Mouse (Mus musculus) right cerebral cortex, postnatal 4 days (tissue): ENCODE results near the gene Cyp2u1.

Experiments
- DNase-seq: peaks from one replicate; pipeline ENCODE4 v3.0.0-alpha.2; 2022

Cyp2u1 gene

DNA sequence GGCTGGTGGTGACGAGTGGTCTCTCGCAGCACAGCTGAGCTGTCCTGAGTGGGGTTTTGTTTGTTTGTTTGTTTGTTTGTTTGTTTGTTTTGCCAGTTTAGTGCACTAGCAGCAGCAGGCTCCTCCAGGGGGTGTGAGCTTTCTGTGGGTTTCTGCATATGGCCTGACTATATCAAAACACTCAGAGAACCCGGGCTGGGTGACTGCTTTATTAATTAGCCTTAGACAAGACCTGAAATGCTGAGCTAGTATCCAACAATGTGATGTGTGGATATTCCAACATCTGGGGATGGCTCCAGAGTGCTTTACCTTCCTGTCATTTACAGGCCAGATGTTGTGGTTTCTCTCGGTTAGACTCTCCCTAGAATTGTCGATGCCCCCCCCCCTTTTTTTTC lies 290 bp upstream of the Cyp2u1 start:
- DNase-seq: no peak

DNA sequence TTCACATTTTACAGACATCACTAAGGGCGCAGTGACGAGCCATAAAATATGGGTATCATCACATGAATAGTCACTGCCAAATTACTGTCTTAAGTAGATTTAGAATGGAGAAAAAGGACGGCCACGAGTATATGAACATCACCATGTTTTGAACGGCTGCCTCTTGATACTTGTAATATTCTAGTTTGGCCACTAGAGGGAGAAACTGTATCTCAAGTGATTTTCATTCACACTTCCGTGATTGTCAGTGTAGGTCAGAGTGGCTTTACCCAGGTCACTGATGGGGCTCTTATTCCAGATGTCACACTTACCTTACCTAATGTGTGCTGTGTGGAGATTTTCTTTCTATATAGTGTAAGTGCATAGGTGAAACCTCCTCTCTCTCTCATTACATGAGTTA lies 3.1 kb downstream of the Cyp2u1 start:
- no peak for DNase-seq

DNA sequence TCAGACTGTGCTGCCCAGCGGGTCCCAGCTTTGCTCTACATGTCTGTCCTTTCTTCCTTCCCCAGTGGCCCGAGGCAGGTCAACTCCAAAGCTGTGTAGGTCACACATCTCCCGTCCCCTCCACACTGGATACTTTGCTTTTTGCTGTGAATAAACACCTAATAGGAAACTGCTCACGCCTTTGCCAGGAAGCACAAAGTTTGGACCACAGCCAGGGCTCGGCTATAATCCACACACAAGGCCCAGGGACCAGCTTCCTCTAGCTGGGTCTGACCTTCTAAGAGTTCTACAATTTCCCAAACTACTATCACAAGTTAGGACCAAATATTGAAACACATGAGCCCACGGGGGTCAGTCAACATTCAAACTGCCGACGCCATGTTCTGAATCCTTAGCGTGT lies 3.9 kb downstream of the Cyp2u1 start:
- no peak for DNase-seq

- DNase-seq: no peak
These were observed 6.1 kb downstream of the Cyp2u1 start for GRCm38 (mm10) chr3:131296893-131297292.

DNA sequence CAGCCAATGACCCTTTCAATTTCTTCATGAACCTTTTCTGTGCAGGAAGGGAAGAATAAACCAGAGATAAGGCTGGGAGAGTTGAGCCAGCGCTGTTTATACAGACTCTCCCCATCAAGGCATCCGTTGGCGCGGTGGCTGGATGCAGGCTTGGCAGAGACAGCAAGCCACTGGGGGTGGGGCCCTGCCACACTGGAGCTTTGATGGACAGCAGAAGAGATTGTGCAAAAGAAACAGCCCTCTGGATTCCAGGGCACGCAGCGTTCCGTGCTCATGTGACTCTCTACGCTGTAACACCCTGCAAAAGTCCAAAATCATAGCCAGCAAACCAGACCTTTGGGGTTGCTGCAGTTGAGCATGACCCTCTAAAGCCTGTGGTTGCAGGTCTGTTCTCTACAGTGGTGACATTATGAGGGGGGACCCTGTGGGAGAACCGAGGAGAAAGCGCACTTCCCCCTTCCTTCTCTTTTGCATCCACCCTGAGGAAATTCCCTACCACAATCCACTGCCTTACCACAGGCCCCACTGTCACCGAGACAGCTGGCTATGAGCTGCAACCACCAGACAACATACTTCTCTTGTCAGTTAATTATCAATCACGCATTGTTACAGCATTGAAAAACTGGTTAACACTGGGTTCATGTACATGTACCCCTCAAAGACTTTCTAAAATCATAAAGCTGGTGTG lies 7.4 kb downstream of the Cyp2u1 start:
- no peak for DNase-seq

GRCm38 (mm10) chr3:131294503-131294902 lies 8.5 kb downstream of the Cyp2u1 start:
- no peak for DNase-seq

DNA sequence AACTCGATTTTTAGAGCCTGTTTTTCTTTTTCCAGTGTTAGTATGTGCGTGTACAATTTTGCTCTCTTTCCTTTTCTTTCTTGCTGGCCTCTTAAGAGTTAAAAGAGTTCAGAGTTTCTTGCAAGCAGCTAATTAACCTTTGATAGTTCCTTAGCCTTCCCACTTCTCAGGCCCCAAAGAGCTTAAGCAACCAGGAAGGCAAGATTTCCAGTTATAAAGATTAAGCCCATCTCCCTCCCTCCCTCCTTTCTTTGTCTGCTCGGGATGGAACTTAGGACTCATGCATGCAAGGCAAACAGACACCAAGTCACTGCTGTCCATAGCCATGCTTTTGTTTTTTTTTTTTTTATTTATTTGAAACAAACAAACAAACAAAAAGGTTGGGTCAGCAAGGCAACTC lies 10.1 kb downstream of the Cyp2u1 start:
- DNase-seq: no peak

GRCm38 (mm10) chr3:131292349-131292748 lies 10.7 kb downstream of the Cyp2u1 start:
- no peak for DNase-seq

DNA sequence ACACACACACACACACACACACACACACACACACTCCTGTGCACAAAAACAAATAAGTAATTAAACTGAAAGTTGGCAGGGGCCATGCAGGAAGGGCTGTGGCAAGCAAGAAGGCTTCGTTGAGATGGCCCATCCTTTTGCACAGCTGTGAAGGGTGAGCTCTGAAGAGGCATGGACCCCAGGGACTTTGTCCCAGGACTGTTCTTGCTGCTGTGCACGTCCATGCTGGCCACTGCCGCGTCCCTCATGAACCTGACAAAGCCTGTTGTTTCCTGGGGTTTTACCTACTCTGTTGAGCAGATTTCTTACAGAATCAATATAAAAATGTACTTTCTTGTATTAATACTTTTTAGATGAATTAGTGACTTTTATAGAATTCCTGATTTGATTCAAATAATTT lies 11.1 kb downstream of the Cyp2u1 start:
- no peak for DNase-seq

- no peak for DNase-seq
These were observed 28.9 kb downstream of the Cyp2u1 start for GRCm38 (mm10) chr3:131274151-131274550.

DNA sequence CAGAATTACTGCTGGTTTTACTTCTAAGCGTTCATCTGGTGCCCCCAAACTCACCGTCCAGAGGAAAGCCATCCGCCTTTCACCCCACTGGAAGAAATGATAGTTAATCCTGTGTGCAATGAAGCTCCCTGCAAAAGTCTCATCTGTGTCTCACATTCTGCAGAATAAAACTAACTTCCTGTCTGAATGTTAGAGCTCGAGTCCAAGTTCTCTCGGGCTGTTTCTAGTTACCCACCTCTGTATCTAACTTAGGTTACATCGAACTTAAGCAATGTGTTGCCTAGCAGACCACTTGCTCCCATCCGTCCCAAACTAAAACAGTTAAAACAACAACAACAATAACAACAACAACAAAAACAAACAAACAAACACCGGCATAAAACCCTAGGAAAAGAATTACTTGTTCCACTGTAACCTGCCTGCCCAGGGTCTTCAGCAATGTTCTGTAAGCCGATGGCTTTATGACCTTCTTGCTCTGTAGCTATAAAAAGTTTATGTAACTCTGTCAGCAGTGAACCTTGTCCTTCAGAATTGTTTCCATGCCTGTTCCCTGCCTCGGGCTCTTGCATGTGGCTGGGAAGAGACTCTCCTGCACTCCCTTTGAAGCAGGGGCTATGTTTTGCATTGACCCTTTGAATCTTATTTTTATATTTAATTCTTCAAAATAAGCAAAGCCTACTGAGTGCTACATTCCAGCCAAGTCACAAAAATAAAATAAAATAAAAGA lies 30.5 kb downstream of the Cyp2u1 start:
- no peak for DNase-seq

DNA sequence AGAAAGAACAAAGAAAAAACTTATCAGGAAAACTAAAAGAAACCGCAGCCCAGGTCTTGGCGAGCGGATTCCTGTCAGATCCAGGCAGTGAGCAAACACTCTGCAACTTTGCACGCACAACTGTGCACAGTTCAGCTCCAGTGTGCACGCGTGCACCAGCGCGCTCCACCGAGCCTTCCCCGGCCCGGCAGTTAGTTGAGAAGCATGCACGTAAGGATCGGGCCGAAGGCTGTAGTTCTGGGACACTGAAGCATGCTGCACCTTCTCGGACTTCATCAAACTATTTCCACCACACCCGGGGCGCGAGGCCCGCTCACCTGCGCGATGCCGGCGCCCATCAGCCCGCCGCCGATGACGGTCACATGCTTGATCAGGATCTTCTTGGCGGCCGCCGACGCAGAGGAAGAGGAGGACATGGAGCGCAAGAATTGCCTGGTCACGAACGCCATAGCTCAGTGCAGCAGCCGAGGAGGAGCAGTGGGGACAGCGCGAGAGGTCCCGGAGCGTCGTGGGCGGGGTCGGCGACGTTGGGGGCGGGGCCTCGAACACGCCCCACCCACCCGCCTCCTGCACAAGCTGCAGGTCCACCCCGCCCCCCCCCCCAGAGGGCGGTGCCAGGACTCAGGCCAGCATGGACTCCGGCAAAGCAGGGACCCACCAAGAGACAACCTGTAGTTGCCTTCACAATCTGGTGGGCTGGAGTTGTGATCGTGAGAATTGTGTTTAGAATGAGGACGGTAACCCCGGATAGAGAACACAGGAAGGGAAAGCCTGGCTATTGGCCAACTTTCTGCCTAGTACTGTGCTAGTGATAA lies 31.3 kb downstream of the Cyp2u1 start, which contains the start of gene Hadh:
Gene Hadh, minus strand, starts transcription at position 543 of the 815 bp plus-strand sequence.
- DNase-seq: peak; percentile 72

DNA sequence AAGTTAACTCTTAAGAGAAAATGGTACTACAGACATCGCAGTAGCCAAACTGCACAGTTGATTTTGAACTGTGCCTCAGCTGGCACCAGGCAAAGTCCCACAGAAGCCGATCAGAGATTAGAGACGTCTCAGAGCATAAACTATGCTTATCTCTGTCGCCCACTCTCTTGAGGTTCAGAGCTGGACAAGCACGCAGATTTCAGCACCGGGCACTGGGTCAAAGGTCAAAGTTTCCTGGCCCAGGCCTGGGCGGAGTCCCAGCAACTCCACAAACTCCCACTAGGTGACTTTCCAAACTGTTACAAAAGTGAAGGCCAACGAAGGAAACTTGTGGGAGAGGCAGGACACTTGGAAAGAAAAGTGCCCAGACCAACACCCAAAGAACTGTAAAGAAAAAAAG lies 31.9 kb downstream of the Cyp2u1 start:
- no peak for DNase-seq

DNA sequence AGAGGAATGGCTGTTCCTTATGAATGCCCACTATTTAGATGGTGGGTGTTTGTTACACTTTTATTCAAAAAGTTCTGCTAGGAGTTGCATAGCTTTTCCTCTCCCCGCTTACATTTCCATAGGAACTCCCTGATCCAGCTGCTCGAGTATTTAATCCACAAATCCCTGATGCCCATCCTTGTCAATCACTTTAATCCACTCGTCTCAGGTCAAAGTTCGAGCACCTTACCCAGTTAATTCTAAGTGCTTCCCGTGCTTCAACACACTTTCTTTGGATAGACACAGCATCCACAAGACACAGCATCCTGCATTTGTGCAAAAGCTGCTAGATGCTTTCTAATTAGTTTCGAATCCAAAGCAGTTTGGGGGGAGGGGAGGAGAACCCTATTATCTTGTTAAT lies 32.6 kb downstream of the Cyp2u1 start:
- DNase-seq: no peak

- no peak for DNase-seq
These were observed 36.5 kb downstream of the Cyp2u1 start for GRCm38 (mm10) chr3:131266366-131267050.

GRCm38 (mm10) chr3:131265516-131265915 lies 37.5 kb downstream of the Cyp2u1 start:
- DNase-seq: no peak

DNA sequence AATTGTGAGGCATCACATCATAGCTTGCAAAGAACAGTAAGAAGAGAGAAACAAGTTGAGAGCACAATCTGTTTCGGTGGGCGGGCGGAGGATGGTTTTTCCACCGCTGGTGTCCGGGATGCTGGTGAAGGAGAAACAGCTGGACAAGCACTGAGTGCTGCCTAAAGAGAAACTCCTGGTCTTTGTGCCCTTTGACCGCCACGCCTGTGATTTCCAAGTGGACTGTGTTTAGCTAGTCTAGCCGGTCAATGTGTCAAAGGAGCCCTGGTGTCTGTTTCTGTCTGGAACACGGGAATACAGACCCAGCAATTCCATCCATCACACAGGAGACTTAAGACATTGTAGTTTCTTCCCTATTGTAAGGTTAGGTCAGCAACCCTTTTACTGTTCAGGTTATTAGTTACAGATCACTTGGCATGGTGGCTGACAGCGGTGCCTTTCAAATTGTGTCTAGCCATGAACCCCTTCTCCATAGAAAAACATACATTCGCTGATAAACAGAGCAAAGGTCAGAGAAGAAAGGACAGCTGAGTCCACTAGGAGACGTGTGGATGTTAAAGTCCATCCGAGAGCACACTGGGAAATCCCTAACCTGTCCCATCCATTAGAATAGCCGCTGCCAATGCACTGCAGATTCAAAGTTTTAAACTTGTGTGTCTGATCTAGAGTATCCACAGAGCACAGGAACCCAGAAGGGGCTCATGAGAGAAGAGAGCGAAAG lies 39.1 kb downstream of the Cyp2u1 start:
- DNase-seq: no peak

DNA sequence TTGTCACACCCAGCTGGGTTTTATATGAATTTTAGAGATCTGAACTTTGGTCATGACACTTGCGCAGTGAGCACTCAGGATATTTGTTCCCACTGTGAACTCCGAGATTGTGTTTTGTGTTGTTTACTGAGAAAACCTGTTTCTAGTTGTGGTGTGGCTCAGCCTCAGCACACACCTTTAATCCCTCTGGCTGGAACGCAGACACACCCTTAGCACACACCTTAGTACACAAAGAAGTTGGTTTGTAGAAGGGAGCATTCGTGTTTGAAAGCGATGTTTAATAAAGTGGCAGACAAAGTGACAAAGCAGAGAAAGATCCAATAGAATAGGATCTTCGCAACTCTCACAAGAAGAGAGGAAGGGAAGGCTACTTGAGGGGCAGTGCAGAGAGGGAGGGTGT lies 42.6 kb downstream of the Cyp2u1 start:
- no peak for DNase-seq

GRCm38 (mm10) chr3:131259392-131259965 lies 43.5 kb downstream of the Cyp2u1 start:
- DNase-seq: no peak

GRCm38 (mm10) chr3:131258921-131259320 lies 44.1 kb downstream of the Cyp2u1 start:
- no peak for DNase-seq

GRCm38 (mm10) chr3:131255399-131255981 lies 47.5 kb downstream of the Cyp2u1 start:
- no peak for DNase-seq

DNA sequence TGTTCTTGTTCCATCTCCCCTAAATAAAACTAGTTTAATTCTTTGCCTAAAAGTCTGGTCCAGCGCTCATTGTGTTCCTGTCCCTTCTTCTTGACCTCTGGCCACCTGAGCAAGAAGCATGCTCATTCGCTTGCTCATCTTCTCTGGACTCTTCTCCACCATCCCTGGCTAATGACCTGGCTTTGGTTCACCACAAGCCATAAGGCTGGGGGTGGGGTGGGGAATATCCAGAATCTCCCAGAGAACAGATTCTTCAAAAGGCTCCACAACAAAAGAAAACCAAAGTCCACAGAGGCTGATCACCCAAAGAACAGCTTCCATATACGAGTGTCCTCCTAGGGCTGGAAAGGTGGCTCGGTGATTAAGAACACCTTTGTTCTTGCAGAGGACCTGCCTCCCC lies 48.0 kb downstream of the Cyp2u1 start:
- DNase-seq: no peak
